Mouse (Mus musculus) embryonic facial prominence, embryonic 15.5 days (tissue): ENCODE data around the gene Postn. TPM values are rescaled to one million over a fixed set of nuclear protein-coding genes. Genes with fewer than 3 reads are reported as not detected.

Source experiments
- polyA plus RNA-seq: library from polyadenylated mRNA; unstranded; fragments of >200 nt; fragmentation: Nextera tagmentation; extraction: Ambion mirVana; gene quantifications from 2 replicates; pipeline ENCODE4 v1.2.1, GENCODE M21; 2015

Postn gene
- polyA plus RNA-seq, 1 experiment from 2014 or later: 784 TPM

Other genes with a start within 250 kb of the Postn start
- 1.1 TPM in 2 replicates for gene Trpc4, start 205.1 kb upstream of the Postn start, polyA plus RNA-seq